Mouse (Mus musculus): ENCODE measurements around the gene Pitpnm3.

The Pitpnm3 gene

DNA sequence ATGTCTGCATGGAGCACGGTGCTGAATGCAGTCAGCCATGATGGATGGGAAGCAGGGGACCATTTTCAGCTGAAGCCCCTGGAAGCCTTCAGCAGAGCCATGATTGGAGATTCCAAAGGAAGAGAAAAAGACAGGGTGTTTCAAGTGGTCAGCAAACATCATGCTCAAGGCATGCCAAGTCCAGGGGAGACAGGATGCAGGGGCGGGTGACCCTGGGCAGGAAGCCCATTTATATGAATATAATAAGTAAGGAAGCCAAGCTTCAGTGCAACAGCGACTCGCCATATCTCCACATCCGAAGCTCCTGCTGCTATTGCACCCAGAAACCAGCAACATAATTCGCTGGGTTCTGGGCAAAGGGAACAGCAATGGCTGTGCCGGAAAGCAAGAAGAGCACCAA lies 41.1 kb downstream of the Pitpnm3 start:
- no peak for DNase-seq (ENCODE audit: low spot score in 2 of 2)

DNA sequence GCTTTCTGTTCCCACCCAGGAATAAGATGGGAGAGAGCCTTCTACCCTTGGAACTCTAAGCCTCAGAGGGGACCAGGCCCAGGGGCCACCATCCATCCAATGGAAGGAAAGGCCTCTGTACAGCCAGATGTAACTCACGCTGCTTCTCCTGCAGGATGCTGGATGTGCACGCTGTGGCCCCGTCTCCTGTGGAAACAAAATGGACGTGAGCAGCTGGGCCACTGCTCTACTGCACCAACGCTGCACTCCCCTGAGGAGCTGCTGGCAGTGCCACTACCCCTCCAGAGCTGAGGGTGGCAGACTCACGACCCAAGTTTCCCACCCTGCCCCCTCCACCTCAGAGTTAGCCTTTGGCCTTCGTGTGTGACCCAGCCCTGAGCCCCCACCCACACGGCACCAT lies 43.2 kb downstream of the Pitpnm3 start:
- no peak for DNase-seq (ENCODE audit: low spot score in 2 of 2)

DNA sequence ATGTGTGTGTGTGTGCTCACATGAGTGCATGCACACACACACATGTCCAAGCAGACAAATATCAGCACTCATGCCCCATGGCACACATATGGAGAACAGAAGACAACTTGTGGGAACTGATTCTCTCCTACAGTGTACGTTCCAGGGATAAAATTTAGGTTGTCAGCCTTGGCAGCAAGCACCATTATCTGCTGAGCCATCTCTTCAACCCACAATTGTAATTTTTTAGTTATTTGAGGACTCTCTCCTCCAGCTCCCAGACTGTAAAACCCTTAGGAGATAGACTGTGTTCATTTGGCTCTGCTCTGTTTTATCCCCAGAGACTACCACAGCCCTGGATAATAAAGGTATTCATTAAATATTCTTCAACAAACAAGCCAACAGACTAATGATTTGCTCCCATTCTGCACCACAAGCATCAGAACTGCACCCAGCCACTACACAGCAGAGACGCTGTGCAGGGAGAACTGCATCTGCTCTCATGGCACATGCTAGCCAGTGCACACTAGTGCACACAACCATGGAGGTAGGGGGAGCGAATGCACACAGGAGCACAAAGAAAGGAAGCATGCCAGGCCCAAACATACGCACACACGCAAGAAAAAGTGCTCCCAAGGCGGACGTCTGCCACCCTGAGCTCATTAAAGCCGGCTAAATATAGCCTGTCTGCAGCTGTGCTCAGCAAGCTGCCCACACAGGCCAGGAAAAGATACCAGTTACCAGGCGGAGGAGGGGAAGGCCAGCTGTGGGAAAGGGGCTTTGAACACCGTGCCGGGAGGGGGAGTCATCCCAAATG lies 49.1 kb downstream of the Pitpnm3 start:
- DNase-seq (ENCODE audit: low spot score in 2 of 2) = no peak

DNA sequence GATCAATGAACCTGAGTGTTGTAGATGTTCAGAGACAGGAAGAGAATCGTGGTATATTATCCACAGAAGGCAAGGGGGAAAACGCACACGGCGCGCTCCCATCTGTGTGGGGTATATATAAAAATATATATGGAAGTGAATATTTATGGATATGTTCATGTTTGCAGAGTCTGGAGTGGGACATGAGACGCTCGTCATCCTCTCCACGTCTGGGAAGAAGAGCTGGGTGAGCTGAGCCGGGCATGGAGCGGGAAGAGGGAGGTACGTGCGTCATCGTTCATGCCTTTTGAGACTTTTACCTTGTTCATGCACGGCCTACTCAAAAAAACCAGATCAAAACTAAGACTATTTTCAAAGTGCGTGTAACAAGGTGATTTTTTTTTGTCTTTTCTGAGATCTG lies 51.2 kb downstream of the Pitpnm3 start:
- no peak for DNase-seq (ENCODE audit: low spot score in 2 of 2)

DNA sequence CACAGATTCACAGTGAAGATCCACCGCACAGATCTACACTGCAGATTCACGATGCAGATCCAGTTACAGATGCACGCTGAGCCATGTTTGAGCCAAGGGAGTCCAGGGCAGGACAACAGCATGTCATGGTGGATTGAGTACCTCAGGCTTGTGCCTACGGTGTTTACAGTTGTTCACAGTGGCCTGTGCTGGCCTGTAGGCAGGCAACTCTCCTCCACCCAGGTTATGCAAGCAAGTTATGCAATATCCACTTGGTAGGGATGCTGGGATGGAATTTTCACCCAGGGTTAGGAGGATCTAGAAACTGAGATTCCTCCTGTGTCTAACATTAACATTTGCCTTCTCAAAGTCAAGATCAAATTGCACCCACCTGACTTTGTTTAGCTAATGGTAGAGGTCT lies 53.0 kb downstream of the Pitpnm3 start:
- peak in 1 of 2 experiments; percentile 6 for DNase-seq (ENCODE audit: low spot score in 2 of 2)

DNA sequence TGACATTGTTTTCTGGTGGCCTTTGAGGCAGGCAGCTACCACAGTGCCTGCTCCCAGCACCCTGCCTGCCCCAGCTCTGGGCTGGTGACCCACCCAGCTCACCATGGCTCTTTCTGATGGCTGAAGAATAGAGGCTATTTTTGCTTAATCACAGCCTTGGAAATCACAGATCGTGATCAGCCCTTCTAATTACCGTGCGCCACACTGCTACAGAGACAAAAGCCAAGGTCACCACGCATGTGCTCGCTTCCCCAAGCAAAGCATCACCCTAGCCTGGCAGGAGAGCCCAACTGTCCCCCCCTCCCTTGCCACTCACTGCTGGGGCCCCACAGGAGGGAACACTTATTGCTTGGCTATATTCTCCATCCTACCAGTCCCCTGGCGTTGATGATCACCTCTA lies 55.1 kb downstream of the Pitpnm3 start:
- DNase-seq (ENCODE audit: low spot score in 2 of 2) = no peak

DNA sequence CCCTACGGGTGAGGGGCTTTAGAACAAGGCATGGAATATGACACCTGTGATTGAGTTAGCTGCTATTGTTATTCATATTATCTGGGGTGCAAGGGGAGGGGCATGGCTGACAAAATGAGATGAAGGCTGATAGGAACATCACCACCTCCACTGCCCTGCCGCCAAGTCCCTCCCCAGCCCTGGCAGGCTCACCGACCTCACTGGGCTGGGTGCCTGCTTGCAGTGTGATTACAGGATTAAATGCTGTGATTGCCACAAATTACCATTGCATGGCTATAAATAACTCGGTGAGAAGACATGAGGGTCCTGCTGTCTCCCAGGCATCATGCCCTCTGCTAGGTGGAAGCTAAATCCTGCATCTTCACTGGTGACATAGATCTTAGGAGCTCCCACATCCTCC lies 56.9 kb downstream of the Pitpnm3 start:
- DNase-seq (ENCODE audit: low spot score in 2 of 2) = no peak

DNA sequence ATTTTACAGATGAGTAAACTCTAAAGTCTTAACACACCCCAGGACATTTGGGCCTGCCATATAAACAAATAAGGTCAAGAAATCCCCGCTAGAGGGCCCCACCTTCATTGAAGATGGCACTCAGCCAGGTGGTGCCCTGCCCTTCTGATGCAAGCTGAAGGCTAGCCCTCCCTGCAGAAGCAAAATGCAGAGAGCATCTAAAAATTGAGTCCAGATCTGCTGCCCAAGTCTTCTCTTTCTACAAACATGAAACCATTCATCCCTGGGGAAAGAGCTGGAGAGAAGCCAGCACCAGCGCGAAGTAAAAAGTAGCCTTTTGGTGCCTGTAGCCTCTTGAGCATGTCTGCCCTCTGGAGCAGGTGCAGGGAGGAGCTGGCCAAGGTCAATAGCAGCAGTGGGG lies 57.5 kb downstream of the Pitpnm3 start:
- no peak for DNase-seq (ENCODE audit: low spot score in 2 of 2)

DNA sequence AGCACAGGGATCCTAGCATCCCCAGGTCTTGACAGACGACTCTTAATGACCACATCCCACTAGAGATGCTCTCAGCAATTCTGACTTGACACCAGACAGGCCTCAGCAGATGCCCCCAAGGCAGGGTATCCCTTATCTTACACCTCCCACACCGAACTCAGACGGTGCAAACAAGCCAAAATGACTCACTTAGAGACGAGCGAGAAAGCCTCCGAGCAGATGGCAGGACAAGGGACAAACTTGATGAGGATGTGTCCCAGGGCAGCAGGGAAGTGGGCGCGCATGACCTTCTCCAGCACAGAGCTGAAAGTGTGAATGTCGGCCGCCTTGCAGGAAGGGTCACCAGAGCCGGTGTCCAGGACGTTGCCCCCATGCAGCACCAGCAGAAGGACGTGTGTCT lies 61.3 kb downstream of the Pitpnm3 start:
- no peak for DNase-seq (ENCODE audit: low spot score in 2 of 2)

DNA sequence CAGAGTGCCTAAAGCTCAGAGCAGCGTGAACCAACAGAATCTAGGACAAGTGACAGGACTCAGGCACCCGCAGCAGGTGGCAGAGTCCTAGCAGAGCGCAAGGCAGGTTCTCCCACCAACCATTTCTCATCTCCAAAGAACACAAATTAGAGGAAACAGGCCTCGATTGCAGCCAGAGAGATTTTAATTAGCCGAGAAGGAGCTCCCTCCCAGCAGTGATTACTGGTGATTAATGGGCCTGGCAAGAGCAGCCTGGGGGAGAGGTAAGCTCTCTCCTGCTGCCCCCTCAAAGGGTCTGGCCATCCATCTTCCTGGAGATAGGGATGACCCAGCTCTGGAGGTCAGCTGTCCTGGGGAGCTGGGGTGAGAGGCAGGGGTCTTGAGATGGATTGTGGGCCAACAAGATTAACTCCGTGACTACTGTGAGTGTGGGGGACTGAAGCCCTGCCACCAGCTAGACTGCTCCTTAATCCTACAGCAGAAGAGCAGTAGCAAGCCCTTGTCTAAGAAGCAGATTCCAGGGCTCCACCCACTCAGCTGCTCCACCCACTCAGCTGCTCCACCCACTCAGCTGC lies 63.2 kb downstream of the Pitpnm3 start:
- no peak for DNase-seq (ENCODE audit: low spot score in 2 of 2)

DNA sequence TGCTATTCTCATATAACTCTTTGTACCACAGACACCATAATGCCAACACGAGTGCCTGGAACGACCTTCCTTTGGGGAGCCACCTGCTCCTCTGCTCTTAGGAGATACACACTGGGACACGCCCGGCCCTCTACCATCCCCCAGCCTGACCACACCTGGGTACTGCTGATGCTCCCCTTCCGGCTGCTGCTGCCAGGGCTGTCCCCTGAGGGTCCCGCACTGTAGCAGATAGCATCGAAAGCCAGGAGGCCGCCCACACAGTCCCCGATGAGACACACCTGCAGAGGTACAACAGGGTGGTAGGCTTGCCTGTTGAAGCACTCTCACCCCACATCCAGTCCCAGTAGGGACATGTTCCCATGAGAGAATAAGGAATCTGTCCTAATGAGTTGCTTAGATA lies 64.8 kb downstream of the Pitpnm3 start:
- DNase-seq (ENCODE audit: low spot score in 2 of 2) = no peak

DNA sequence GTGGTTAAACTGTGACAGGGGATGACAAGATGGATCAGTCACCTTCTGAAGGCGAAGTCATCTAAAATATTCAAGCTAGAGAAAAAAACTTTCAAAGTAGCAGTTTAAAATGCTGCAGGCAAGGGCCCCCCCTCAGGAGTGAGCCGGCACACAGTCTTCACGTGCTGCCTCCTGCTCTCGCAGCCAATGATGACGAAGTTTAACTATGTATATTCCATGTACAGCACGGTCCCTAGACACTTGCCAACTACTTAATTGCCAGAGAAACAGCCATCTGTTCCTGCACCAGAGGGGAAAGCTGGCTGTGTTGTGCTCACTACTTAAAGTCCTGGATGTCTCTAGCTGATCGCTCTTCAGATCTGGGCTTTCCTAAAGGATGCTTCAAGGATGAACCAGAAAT lies 67.6 kb downstream of the Pitpnm3 start:
- no peak for DNase-seq (ENCODE audit: low spot score in 2 of 2)

DNA sequence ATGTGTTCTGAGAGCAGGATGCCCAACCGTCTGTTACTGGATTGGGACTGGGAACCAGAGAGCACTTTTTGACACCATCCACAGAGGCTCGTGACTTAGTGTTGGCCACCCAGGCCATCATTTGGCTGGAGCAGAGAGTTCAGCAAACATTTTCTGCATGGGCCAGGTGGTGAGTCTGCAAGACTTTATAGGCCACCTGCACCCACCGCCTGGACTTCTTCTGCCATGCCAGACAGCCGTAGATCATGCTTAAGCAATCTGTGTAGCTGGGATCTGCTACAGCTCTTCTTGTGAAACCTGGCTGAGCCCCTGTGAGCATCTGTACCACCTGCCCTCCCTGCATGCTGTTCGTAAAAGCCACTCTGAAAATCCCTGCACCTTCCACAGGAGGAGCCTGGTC lies 68.3 kb downstream of the Pitpnm3 start:
- DNase-seq (ENCODE audit: low spot score in 2 of 2) = no peak

DNA sequence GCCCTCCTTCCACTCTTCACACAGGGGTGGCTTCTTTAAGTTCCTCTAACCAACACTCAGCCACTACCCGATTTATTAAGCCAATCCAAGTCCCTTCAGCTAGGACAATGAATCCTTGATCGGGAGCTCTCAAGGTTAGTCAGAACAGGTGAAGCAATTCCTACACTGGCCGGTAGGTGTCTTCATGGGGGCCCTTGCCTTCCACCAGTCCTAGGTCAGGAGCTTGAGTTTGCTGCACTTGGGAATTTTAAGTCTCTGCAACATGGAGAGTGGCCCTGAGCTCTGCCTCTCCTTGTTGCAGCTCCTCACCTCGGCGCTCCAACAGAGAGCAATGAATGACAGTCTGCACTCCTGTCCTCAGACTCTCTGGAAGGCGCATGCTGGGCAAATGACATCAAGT lies 69.2 kb downstream of the Pitpnm3 start:
- DNase-seq (ENCODE audit: low spot score in 2 of 2) = peak in 1 of 2 experiments; percentile 18

DNA sequence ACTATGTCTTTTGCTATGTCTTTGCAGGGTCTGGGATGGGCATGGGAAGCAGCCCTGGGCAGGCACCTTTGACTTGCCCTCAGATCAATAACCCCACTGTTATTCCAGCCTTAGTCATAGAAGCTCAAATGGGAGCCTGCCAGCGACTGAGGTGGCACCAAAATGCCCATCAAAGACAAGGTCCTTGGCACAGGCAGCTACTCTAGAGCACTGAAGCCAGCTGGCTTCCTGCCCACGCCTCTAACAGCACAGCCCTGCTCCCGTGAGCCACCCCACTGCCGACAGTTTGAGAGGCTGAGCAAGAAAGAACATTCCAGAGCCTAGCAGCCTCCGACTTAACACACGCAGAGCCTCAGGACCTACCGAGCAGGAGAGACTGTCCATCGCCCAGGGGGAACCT lies 70.5 kb downstream of the Pitpnm3 start:
- no peak for DNase-seq (ENCODE audit: low spot score in 2 of 2)

DNA sequence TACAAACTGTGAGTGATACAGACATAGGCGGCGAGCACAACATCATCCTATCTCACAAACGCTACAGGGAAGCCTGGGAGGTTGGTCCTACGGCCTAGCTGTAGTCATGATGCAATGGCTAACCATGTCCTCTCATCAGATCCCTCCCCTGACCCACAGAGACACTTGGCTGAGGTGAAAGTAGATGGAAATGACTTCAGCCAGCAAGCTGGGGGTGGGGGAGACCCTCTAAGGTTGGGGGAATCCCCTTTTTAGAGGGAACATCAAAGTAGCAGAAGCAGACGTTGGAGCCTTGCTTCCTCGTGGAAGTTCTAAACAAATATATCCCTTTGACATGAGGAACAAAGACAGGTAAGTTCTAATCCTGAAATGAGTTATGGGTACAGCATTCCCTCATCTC lies 71.2 kb downstream of the Pitpnm3 start:
- DNase-seq (ENCODE audit: low spot score in 2 of 2) = no peak

DNA sequence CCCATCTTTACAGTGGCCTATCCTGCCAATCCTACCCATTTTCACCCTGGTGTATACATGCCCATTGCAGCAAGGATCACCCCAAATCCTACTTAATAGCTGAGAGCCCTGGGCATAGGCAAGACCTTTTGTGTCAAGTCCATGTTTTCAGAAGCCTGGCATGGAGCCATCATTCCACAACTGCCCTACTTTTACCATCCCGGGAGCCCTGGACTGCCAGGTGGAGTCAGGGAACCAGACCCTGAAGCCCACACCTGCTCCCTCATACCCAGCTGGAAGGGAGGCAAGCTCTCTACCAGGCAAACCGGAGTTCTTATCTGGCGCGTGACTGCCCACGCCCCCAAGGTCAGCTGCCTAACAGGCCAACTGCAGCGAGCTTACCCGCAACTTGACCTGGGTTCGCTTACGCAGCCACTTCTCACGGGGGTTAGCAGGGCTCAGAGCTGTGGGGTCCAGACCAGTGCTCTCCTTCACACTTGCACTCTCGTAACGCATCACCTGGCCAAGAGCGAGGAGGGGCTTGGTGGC lies 74.4 kb downstream of the Pitpnm3 start:
- DNase-seq (ENCODE audit: low spot score in 2 of 2) = no peak

DNA sequence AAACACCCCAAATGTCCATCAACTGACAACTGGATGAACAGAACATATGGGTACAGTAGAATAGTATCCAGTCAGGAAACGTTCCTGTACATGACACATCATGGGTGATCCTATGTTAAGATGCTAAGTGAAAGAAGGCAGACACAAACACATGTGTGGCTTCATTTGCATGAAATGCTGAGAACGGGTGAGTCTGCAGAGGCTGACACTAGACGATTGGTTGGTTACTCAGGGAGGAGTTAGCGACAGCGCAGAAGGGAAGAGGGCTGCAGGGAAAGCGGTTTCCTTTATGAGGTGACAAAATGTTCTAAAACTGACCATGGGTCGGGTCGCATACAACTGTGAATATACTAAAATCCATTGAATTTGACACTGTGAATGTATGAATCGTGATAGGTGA lies 75.2 kb downstream of the Pitpnm3 start:
- DNase-seq (ENCODE audit: low spot score in 2 of 2) = no peak

DNA sequence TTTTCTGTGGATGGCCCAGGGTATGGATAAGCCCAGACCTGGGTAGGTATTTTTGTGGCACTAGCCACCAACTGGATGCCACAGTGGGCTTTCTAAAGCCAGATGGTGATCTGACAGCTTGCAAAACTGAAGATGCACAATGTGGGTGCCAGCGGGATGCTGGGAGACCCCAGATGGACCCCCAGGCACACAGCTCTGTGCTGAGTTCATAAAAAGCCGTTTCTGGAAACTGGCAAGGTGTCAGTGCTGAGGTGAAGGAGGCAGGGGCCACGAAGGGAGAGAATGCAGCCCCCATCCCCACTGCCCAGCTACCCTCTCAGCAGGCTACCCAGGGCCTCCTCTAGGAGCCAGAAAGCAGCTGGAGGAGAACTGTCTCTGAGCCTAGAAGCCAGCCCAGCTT lies 78.4 kb downstream of the Pitpnm3 start:
- DNase-seq (ENCODE audit: low spot score in 2 of 2) = no peak

DNA sequence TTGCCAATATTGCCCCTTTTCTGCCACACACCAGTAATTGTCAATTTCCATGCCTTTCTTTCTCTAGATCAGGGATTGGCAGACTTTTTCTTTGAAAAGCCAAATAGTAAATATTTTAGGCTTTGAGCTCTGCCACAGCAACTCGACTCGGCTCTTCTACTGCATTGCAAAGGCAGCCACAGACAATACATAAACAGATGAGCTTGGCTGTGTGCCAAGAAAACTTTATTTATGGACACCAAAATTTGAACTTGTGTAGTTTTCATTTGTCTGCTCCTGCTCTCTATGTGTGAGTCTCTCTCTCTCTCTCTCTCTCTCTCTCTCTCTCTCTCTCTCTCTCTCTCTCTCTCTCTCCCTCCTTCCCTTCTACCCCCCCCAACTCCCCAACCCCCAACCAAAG lies 80.4 kb downstream of the Pitpnm3 start:
- DNase-seq (ENCODE audit: low spot score in 2 of 2) = no peak

DNA sequence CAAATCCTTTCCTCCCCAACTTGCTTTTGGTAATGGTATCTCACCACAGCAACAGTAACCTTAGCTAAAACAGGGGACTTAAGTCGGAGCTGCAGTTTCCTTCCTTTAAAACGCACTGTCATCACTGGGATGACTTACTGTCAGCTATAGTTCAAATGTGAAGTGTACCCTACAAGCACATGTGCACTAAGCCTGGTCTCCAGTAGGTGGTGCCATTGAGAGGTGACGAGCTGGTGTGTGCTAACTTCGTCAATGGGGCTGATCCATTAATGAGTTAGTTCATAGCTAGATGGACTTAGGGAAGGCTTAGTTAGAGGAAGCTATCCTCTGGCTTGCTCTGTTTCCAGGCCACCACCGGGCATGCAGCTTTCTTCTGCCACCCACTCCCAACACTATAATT lies 82.9 kb downstream of the Pitpnm3 start:
- DNase-seq (ENCODE audit: low spot score in 2 of 2) = peak in 1 of 2 experiments; percentile 36

DNA sequence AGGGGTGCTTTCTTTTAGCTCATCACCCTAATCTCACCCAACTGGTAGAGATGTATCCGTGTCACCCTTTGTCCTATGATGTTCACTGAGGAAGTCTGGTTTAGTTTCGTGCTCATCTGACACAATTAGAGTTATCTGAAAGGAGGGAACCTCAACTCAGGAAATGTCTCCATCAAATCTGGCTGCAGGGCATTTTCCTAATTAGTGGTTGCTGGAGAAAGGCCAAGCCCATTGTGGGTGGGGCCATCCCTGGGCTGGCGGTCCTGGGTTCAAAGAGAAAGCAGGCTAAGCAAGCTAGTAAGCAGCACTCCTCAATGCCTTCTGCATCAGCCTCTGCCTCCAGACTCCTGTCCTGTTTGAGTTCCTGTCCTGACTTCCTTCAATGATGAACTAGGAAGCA lies 83.4 kb downstream of the Pitpnm3 start:
- DNase-seq (ENCODE audit: low spot score in 2 of 2) = no peak

All from urinary bladder, adult 18-20 months (tissue).